Mouse (Mus musculus): ENCODE data around the gene Slc13a4. TPM values are rescaled to one million over a fixed set of nuclear protein-coding genes. Genes with fewer than 3 reads are reported as not detected.

Slc13a4 gene
- polyA plus RNA-seq, 1 experiment from 2014 or later = 0.41 TPM

- Histone ChIP-seq H3K4me3 (ENCODE audit: low read length) (no peak overlapping the region), H3K9ac (replicated peaks; ENCODE audit: low read length) (no peak overlapping the region)
- ATAC-seq (ENCODE audit: low FRiP score, low TSS enrichment) = no peak
Measured at GRCm38 (mm10) chr6:35268711-35269110, 39.2 kb downstream of the Slc13a4 start.

GRCm38 (mm10) chr6:35265580-35266278 lies 42.2 kb downstream of the Slc13a4 start:
- ATAC-seq (ENCODE audit: low FRiP score, low TSS enrichment) = peak; percentile 75; the same call in 1 of the 2 replicates
- Histone ChIP-seq H3K4me2 (replicated peaks; ENCODE audit: low read depth, low read length) (no peak overlapping the region), H3K9ac (replicated peaks; ENCODE audit: low read length) (no peak overlapping the region), H3K27me3 (ENCODE audit: insufficient read depth, low read length) (no peaks in the 10 kb centered on the region), H3K36me3 (ENCODE audit: insufficient read depth, low read length) (peaks cover 22% of the 10 kb centered on the region), H3K4me1 (ENCODE audit: insufficient read depth, low read length) (no peaks in the 10 kb centered on the region), H3K4me3 (ENCODE audit: low read length) (no peak overlapping the region), H3K27ac (ENCODE audit: low read length) (no peak overlapping the region; the same call in 1 of the 2 replicates), H3K9me3 (ENCODE audit: low read length) (peaks cover 3% of the 10 kb centered on the region; the same call in 1 of the 2 replicates)
- WGBS = 77% methylated on average over 15 of the region's 15 CpGs

More at GRCm38 (mm10) chr6:35268711-35269110, 39.2 kb downstream of the Slc13a4 start:
- 92% methylated on average over 13 of the region's 13 CpGs for WGBS
- Histone ChIP-seq H3K4me1 (ENCODE audit: insufficient read depth, low read length) (no peaks in the 10 kb centered on the region; the same call in 1 of the 2 replicates), H3K36me3 (ENCODE audit: insufficient read depth, low read length) (peaks cover 3% of the 10 kb centered on the region; the same call in 1 of the 2 replicates), H3K27ac (ENCODE audit: low read length) (no peak overlapping the region), H3K27me3 (ENCODE audit: insufficient read depth, low read length) (no peaks in the 10 kb centered on the region), H3K9me3 (ENCODE audit: low read length) (peaks cover 3% of the 10 kb centered on the region; the same call in 1 of the 2 replicates), H3K4me2 (replicated peaks; ENCODE audit: low read depth, low read length) (no peak overlapping the region)

GRCm38 (mm10) chr6:35260531-35260930 lies 47.4 kb downstream of the Slc13a4 start:
- Histone ChIP-seq H3K36me3 (ENCODE audit: insufficient read depth, low read length) (peaks cover 22% of the 10 kb centered on the region), H3K4me2 (replicated peaks; ENCODE audit: low read depth, low read length) (no peak overlapping the region), H3K27me3 (ENCODE audit: insufficient read depth, low read length) (no peaks in the 10 kb centered on the region), H3K4me1 (ENCODE audit: insufficient read depth, low read length) (peaks cover 16% of the 10 kb centered on the region), H3K9me3 (ENCODE audit: low read length) (no peaks in the 10 kb centered on the region), H3K9ac (replicated peaks; ENCODE audit: low read length) (no peak overlapping the region), H3K4me3 (ENCODE audit: low read length) (no peak overlapping the region), H3K27ac (ENCODE audit: low read length) (no peak overlapping the region)
- 86% methylated on average over 7 of the region's 7 CpGs for WGBS
- no peak for ATAC-seq (ENCODE audit: low FRiP score, low TSS enrichment)

- no peak overlapping the region for H3K27ac ChIP-seq (ENCODE audit: low read length)
- H3K4me2 ChIP-seq (replicated peaks; ENCODE audit: low read depth, low read length) = no peak overlapping the region
- peaks cover 22% of the 10 kb centered on the region for H3K36me3 ChIP-seq (ENCODE audit: insufficient read depth, low read length)
- no peaks in the 10 kb centered on the region for H3K27me3 ChIP-seq (ENCODE audit: insufficient read depth, low read length)
- no peak overlapping the region for H3K4me3 ChIP-seq (ENCODE audit: low read length)
- H3K9ac ChIP-seq (replicated peaks; ENCODE audit: low read length) = no peak overlapping the region
- WGBS = 71% methylated on average over 5 of the region's 5 CpGs
- ATAC-seq (ENCODE audit: low FRiP score, low TSS enrichment) = no peak
- peaks cover 25% of the 10 kb centered on the region for H3K4me1 ChIP-seq (ENCODE audit: insufficient read depth, low read length)
- H3K9me3 ChIP-seq (ENCODE audit: low read length) = no peaks in the 10 kb centered on the region
Measured at GRCm38 (mm10) chr6:35259526-35259925, 48.4 kb downstream of the Slc13a4 start.

- Histone ChIP-seq H3K9ac (replicated peaks; ENCODE audit: low read length) (no peak overlapping the region), H3K27ac (ENCODE audit: low read length) (no peak overlapping the region), H3K4me3 (ENCODE audit: low read length) (no peak overlapping the region), H3K4me1 (ENCODE audit: insufficient read depth, low read length) (peaks cover 31% of the 10 kb centered on the region), H3K4me2 (replicated peaks; ENCODE audit: low read depth, low read length) (no peak overlapping the region), H3K27me3 (ENCODE audit: insufficient read depth, low read length) (no peaks in the 10 kb centered on the region), H3K9me3 (ENCODE audit: low read length) (no peaks in the 10 kb centered on the region), H3K36me3 (ENCODE audit: insufficient read depth, low read length) (peaks cover 22% of the 10 kb centered on the region)
- 92% methylated on average over 2 of the region's 2 CpGs for WGBS
- no peak for ATAC-seq (ENCODE audit: low FRiP score, low TSS enrichment)
Measured at GRCm38 (mm10) chr6:35258922-35259321, 49.0 kb downstream of the Slc13a4 start.

- Histone ChIP-seq H3K36me3 (ENCODE audit: insufficient read depth, low read length) (peaks cover 11% of the 10 kb centered on the region), H3K27me3 (ENCODE audit: insufficient read depth, low read length) (no peaks in the 10 kb centered on the region), H3K4me2 (replicated peaks; ENCODE audit: low read depth, low read length) (no peak overlapping the region), H3K9ac (replicated peaks; ENCODE audit: low read length) (no peak overlapping the region), H3K9me3 (ENCODE audit: low read length) (no peaks in the 10 kb centered on the region), H3K27ac (ENCODE audit: low read length) (no peak overlapping the region), H3K4me1 (ENCODE audit: insufficient read depth, low read length) (peaks cover 38% of the 10 kb centered on the region), H3K4me3 (ENCODE audit: low read length) (no peak overlapping the region)
- ATAC-seq (ENCODE audit: low FRiP score, low TSS enrichment) = no peak
- WGBS = 89% methylated on average over 13 of the region's 13 CpGs
Measured at GRCm38 (mm10) chr6:35257626-35258190, 50.2 kb downstream of the Slc13a4 start.

GRCm38 (mm10) chr6:35256691-35257090 lies 51.2 kb downstream of the Slc13a4 start:
- no peak overlapping the region for H3K4me2 ChIP-seq (replicated peaks; ENCODE audit: low read depth, low read length)
- peaks cover 4% of the 10 kb centered on the region; the same call in 1 of the 2 replicates for H3K36me3 ChIP-seq (ENCODE audit: insufficient read depth, low read length)
- peaks cover 43% of the 10 kb centered on the region for H3K4me1 ChIP-seq (ENCODE audit: insufficient read depth, low read length)
- ATAC-seq (ENCODE audit: low FRiP score, low TSS enrichment) = no peak
- no peaks in the 10 kb centered on the region for H3K9me3 ChIP-seq (ENCODE audit: low read length)
- H3K4me3 ChIP-seq (ENCODE audit: low read length) = no peak overlapping the region
- WGBS = 63% methylated on average over 7 of the region's 7 CpGs
- no peak overlapping the region for H3K9ac ChIP-seq (replicated peaks; ENCODE audit: low read length)
- no peaks in the 10 kb centered on the region for H3K27me3 ChIP-seq (ENCODE audit: insufficient read depth, low read length)
- H3K27ac ChIP-seq (ENCODE audit: low read length) = no peak overlapping the region

GRCm38 (mm10) chr6:35255017-35255416 lies 52.9 kb downstream of the Slc13a4 start:
- H3K9me3 ChIP-seq (ENCODE audit: low read length) = no peaks in the 10 kb centered on the region
- no peaks in the 10 kb centered on the region for H3K27me3 ChIP-seq (ENCODE audit: insufficient read depth, low read length)
- 0 out of 2 replicates have a peak overlapping the region, but pooled peaks have one; percentile 86 for H3K4me3 ChIP-seq (ENCODE audit: low read length)
- H3K9ac ChIP-seq (replicated peaks; ENCODE audit: low read length) = peak overlapping the region; percentile 47
- no peaks in the 10 kb centered on the region for H3K36me3 ChIP-seq (ENCODE audit: insufficient read depth, low read length)
- peaks cover 43% of the 10 kb centered on the region for H3K4me1 ChIP-seq (ENCODE audit: insufficient read depth, low read length)
- H3K4me2 ChIP-seq (replicated peaks; ENCODE audit: low read depth, low read length) = peak overlapping the region; percentile 83
- no peak for ATAC-seq (ENCODE audit: low FRiP score, low TSS enrichment)
- H3K27ac ChIP-seq (ENCODE audit: low read length) = no peak overlapping the region
- WGBS = 78% methylated on average over 12 of the region's 12 CpGs

- Histone ChIP-seq H3K4me3 (ENCODE audit: low read length) (peak overlapping the region; percentile 86), H3K4me1 (ENCODE audit: insufficient read depth, low read length) (peaks cover 43% of the 10 kb centered on the region), H3K9ac (replicated peaks; ENCODE audit: low read length) (peak overlapping the region; percentile 79), H3K36me3 (ENCODE audit: insufficient read depth, low read length) (no peaks in the 10 kb centered on the region), H3K27me3 (ENCODE audit: insufficient read depth, low read length) (no peaks in the 10 kb centered on the region), H3K4me2 (replicated peaks; ENCODE audit: low read depth, low read length) (peak overlapping the region; percentile 83), H3K27ac (ENCODE audit: low read length) (no peak overlapping the region), H3K9me3 (ENCODE audit: low read length) (no peaks in the 10 kb centered on the region)
- no peak for ATAC-seq (ENCODE audit: low FRiP score, low TSS enrichment)
- 47% methylated on average over 9 of the region's 9 CpGs for WGBS
Measured at GRCm38 (mm10) chr6:35254136-35254904, 53.6 kb downstream of the Slc13a4 start.
